Mouse (Mus musculus) left cerebral cortex, postnatal 10 days (tissue): Measurements from ENCODE around the gene Ap3s2. TPM values are rescaled to one million over a fixed set of nuclear protein-coding genes. Genes with fewer than 3 reads are reported as not detected.

Experiments
- DNase-seq, 2 experiments: peaks; one replicate each; pipeline ENCODE4 v3.0.0; 2021 to 2022; ENCODE audit warnings: low spot score in 2 of 2, mixed read lengths in 1 of 2; ENCODE audit errors: extremely low spot score in 1 of 2
- intact Hi-C: fragments of 180-260 bp; cut with DNase I; formaldehyde crosslinking; loops from one replicate; pipeline ENCODE4 v1.15.1; 2025
- total RNA-seq, 2 experiments: library from RNA; stranded (reverse); gene quantifications; 2 replicates each; pipeline ENCODE4 v1.2.3; 2021

The Ap3s2 gene
- total RNA-seq = 10 to 100 TPM; 48.9 to 50.0 TPM

GRCm38 (mm10) chr7:79920344-79920983 is at the start of gene Ap3s2:
Gene Ap3s2 (minus strand): TSS chr7:79920649.
- peak; percentile 89 to 90 for DNase-seq
- intact Hi-C loops = no loop called here

- DNase-seq = no peak
- intact Hi-C loops = no loop called here
Observed at GRCm38 (mm10) chr7:79968326-79968725, 47.9 kb upstream of the Ap3s2 start.

GRCm38 (mm10) chr7:79961600-79961999 is 41.2 kb upstream of the Ap3s2 start:
- intact Hi-C loops = no loop called here

GRCm38 (mm10) chr7:79956131-79956530 is 35.7 kb upstream of the Ap3s2 start:
- no peak for DNase-seq
- intact Hi-C loops = no loop called here

More at GRCm38 (mm10) chr7:79961600-79961999, 41.2 kb upstream of the Ap3s2 start:
- DNase-seq = no peak

- DNase-seq = no peak
- intact Hi-C loops = no loop called here
Observed at GRCm38 (mm10) chr7:79954890-79955289, 34.4 kb upstream of the Ap3s2 start.

- DNase-seq = no peak
- intact Hi-C loops = no loop called here
Observed at GRCm38 (mm10) chr7:79951038-79951437, 30.6 kb upstream of the Ap3s2 start.

- intact Hi-C loops = no loop called here
- no peak for DNase-seq
Observed at GRCm38 (mm10) chr7:79950236-79950635, 29.8 kb upstream of the Ap3s2 start.

GRCm38 (mm10) chr7:79935511-79936205 is 15.2 kb upstream of the Ap3s2 start:
- intact Hi-C loops = loop anchor here (10.0 kb wide), 1 partner anchor 149 kb away; no protein-coding TSS in a partner anchor
- DNase-seq = no peak

GRCm38 (mm10) chr7:79934862-79935510 is 14.5 kb upstream of the Ap3s2 start, which contains the start of gene Arpin:
Gene Arpin (minus strand): TSS chr7:79935359.
- DNase-seq = peak in 1 of 2 experiments; percentile 86
- intact Hi-C loops = loop anchor here (10.0 kb wide), 1 partner anchor 150 kb away; no protein-coding TSS in a partner anchor

- intact Hi-C loops = loop anchor here (10.0 kb wide), 1 partner anchor 150 kb away; no protein-coding TSS in a partner anchor
- no peak for DNase-seq
Observed at GRCm38 (mm10) chr7:79934461-79934860, 14.0 kb upstream of the Ap3s2 start.

- no peak for DNase-seq
- intact Hi-C loops = loop anchor here (5.0 kb wide), 1 partner anchor 94 kb away; the partner anchor contains the start of gene Zfp710
Observed at GRCm38 (mm10) chr7:79928516-79929052, 8.1 kb upstream of the Ap3s2 start.

GRCm38 (mm10) chr7:79914556-79914955 is 5.9 kb downstream of the Ap3s2 start:
- DNase-seq = no peak
- intact Hi-C loops = loop anchor here (2.0 kb wide), 1 partner anchor 116 kb away; no protein-coding TSS in a partner anchor

- intact Hi-C loops = no loop called here
- no peak for DNase-seq
Observed at GRCm38 (mm10) chr7:79907356-79907755, 13.1 kb downstream of the Ap3s2 start.

- no peak for DNase-seq
- intact Hi-C loops = no loop called here
Observed at GRCm38 (mm10) chr7:79906914-79907313, 13.5 kb downstream of the Ap3s2 start.

GRCm38 (mm10) chr7:79905193-79905592 is 15.3 kb downstream of the Ap3s2 start:
- intact Hi-C loops = no loop called here
- no peak for DNase-seq

- intact Hi-C loops = no loop called here
- DNase-seq = no peak
Observed at GRCm38 (mm10) chr7:79903160-79903792, 17.2 kb downstream of the Ap3s2 start.

- no peak for DNase-seq
- intact Hi-C loops = no loop called here
Observed at GRCm38 (mm10) chr7:79900753-79901152, 19.7 kb downstream of the Ap3s2 start.

GRCm38 (mm10) chr7:79895225-79895624 is 25.2 kb downstream of the Ap3s2 start:
- no peak for DNase-seq
- intact Hi-C loops = no loop called here

GRCm38 (mm10) chr7:79894790-79895189 is 25.7 kb downstream of the Ap3s2 start:
- no peak for DNase-seq
- intact Hi-C loops = no loop called here
